Mouse (Mus musculus): ENCODE results near the gene Echdc1. TPM values are rescaled to one million over a fixed set of nuclear protein-coding genes. Genes with fewer than 3 reads are reported as not detected.
"Not testable (repeated sequence)": the region's sequence is repeated elsewhere in the genome, so short reads cannot be mapped to it uniquely, and the experiment has no call there.

The Echdc1 gene
- polyA plus RNA-seq, 1 experiment from 2014 or later: 21.6 TPM

DNA sequence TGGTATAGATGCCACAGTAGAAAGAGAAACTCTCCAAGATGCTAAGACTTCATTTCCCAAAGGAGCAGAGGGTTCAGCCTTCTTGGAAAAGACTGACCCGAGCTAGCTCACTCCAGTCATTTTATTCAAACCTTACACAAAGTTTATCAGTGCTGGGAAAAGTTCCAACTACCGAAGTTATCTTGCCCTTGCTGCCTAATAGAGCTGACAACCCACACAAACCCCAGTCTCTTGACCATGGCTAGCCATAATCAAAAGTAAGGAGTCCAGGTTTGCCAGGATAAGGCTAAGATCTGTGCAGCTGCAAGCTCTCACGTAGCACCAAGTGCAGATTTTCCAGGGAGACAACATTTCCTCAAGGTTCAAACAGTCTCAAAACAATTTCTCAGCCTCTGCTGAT lies 39.6 kb downstream of the Echdc1 start:
- DNase-seq (ENCODE audit: low spot score): no peak
- no peaks in the 10 kb centered on the region for H3K27me3 ChIP-seq (replicated peaks; ENCODE audit: low read depth, poor library complexity, severe bottlenecking)
- 87% methylated on average over 3 of the region's 3 CpGs for WGBS
- H3K4me3 ChIP-seq: no peak overlapping the region
- no peak overlapping the region for H3K27ac ChIP-seq (replicated peaks)
- H3K4me1 ChIP-seq: no peaks in the 10 kb centered on the region
- H3K36me3 ChIP-seq (replicated peaks): peaks cover 48% of the 10 kb centered on the region
- no peaks in the 10 kb centered on the region for H3K9me3 ChIP-seq

DNA sequence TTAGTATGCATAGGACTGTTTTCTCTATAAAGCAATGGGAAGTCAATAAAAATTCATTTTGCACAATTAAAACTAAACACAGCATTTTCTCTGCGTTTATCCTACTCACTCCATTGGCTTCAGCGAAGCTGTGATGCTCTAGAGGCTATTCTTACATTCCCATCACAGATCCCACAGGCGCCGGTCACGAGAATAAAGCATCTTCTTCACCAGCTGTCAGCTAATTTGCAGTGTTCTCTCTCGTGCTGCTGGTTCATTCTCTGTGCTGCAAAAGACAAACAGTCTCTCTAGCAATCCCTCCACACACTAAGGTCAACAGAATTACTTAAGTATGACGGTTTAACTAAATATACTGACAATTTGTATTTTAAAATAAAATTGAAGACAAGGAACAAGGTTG lies 41.2 kb downstream of the Echdc1 start:
- Histone ChIP-seq H3K36me3 (replicated peaks) (peaks cover 45% of the 10 kb centered on the region), H3K4me1 (no peaks in the 10 kb centered on the region), H3K27me3 (replicated peaks; ENCODE audit: low read depth, poor library complexity, severe bottlenecking) (no peaks in the 10 kb centered on the region), H3K9me3 (no peaks in the 10 kb centered on the region), H3K27ac (replicated peaks) (no peak overlapping the region), H3K4me3 (no peak overlapping the region)
- DNase-seq (ENCODE audit: low spot score): no peak
- WGBS: 86% methylated on average over 7 of the region's 7 CpGs

DNA sequence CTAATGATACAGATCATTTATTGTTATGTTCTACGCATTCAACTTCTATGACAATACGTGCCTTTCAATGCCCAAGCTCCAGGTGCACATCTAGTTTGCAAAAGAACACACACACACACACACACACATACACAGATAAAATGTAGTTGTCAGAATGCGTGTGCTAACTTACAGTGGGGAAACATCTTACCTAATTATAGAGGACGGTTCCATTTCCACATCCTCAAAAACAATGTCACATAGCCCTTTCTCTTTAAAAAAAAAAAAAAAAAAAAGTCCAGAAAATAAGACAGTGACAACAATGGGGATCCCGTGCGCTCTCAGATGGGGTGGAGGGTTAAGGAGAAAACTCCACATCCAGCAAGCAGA lies 48.1 kb downstream of the Echdc1 start:
- DNase-seq (ENCODE audit: low spot score): no peak
- WGBS: 8% methylated on average over 6 of the region's 6 CpGs
- H3K4me1 ChIP-seq: peaks cover 19% of the 10 kb centered on the region
- H3K27ac ChIP-seq (replicated peaks): peak overlapping the region; percentile 99
- H3K27me3 ChIP-seq (replicated peaks; ENCODE audit: low read depth, poor library complexity, severe bottlenecking): no peaks in the 10 kb centered on the region
- H3K9me3 ChIP-seq: no peaks in the 10 kb centered on the region
- peak overlapping the region; percentile 94 for H3K4me3 ChIP-seq
- H3K36me3 ChIP-seq (replicated peaks): 0 out of 2 replicates have a peak, but pooled peaks cover 3% of the 10 kb centered on the region

DNA sequence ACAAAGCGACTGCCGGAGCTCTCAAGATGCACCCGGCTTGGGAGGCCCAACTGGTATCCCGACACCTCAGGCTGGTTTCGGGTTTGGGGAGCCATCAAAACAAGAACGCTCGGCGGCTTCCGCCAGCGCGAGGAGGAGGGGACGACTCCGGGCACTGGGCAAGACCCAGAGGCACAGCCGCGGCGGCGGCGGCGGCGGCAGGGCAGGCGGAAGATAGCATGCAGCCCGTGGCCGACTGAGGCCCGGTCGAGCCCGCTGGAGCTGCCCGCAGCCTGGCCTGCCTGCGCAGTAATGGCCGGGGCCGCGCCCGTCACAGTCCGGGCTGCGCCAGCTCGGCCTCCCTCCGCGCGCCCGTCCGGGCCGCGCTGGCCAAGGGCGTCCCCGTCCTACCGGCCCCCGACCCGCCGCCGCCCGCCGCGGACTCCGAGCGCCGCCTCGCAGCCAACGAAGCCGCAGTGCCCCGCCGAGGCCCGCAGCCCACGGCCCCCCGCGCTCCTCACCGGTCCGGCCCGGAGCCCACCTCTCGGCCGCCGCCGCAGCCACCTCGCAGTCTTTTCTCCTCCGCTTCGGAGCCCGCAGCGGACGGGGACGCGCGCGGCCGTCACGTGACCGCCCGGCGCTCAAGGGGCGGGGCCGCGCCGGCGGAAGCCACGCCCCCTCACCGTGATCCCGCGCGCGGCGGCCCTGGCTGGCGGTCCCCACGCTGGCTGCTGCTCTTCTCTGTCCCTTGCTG lies 48.7 kb downstream of the Echdc1 start:
- Histone ChIP-seq H3K27ac (replicated peaks) (peak overlapping the region; percentile 99), H3K9me3 (no peaks in the 10 kb centered on the region), H3K4me3 (peak overlapping the region; percentile 94), H3K36me3 (replicated peaks) (0 out of 2 replicates have a peak, but pooled peaks cover 3% of the 10 kb centered on the region), H3K4me1 (peaks cover 19% of the 10 kb centered on the region), H3K27me3 (replicated peaks; ENCODE audit: low read depth, poor library complexity, severe bottlenecking) (no peaks in the 10 kb centered on the region)
- DNase-seq (ENCODE audit: low spot score): peak; percentile 92
- WGBS: under 1% methylated on average over 100 of the region's 100 CpGs

DNA sequence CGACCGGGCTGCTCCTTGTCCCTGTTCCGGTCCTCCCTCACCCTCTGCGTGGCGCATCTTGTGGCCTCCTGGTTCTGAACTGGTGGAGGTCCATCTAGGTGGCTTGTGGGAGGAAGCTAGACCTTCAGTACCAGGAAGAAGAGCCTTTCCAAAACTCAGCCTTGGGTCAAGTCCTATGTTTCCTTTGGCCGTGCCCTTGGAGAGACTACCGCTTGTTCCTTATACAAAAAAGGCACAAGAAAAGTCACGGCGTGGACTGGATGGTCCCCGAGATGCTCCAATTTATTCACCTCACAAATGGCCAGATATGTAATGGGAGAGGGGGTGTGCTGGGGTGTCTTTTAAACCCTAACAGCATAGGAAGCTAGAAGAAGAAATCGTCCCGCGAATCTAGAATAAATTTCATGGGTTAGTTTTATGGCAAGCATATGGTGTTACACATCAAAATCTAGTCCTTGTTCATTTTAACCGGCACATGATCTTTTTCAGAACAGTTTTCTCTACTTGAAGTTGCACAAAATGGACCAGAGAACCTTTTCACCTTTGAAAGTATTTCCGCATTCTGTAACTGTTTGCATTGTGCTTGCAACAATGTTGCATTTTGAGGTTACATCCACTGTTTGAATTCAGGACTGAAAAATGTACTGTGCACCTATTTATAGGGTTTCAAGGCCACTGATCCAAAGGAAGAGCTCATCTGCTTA lies 49.4 kb downstream of the Echdc1 start, which contains the start of gene Rnf146:
Gene Rnf146, minus strand, starts transcription at position 246 of the 704 bp plus-strand sequence.
- DNase-seq (ENCODE audit: low spot score): no peak
- no peaks in the 10 kb centered on the region for H3K27me3 ChIP-seq (replicated peaks; ENCODE audit: low read depth, poor library complexity, severe bottlenecking)
- 0 out of 2 replicates have a peak, but pooled peaks cover 3% of the 10 kb centered on the region for H3K36me3 ChIP-seq (replicated peaks)
- H3K27ac ChIP-seq (replicated peaks): peak within 1 kb of the TSS; percentile 99
- H3K9me3 ChIP-seq: no peaks in the 10 kb centered on the region
- H3K4me3 ChIP-seq: peak within 1 kb of the TSS; percentile 94
- H3K4me1 ChIP-seq: peaks cover 19% of the 10 kb centered on the region
- 10% methylated on average over 15 of the region's 15 CpGs for WGBS

DNA sequence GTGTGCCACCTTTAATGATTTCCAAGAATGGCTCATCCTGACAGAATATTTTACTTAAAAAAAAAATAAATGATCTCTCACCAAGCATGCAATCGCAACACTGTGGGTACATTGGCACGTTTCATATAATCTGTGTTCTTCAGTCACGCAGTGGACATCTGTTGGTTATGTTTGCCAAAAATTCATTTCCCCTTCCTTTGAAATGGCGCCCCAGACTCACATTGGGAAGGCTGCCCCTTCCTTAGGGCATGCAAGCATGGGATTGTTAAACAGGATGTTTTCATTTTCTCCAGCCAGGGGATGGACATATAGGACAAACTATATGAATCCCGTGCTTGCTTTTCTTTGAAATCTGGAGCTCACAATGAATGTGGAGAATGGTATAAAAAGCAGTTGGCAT lies 61.1 kb downstream of the Echdc1 start:
- no peak overlapping the region for H3K27ac ChIP-seq (replicated peaks)
- H3K4me1 ChIP-seq: no peaks in the 10 kb centered on the region
- H3K27me3 ChIP-seq (replicated peaks; ENCODE audit: low read depth, poor library complexity, severe bottlenecking): no peaks in the 10 kb centered on the region
- no peaks in the 10 kb centered on the region for H3K36me3 ChIP-seq (replicated peaks)
- DNase-seq (ENCODE audit: low spot score): no peak
- 86% methylated on average over 5 of the region's 5 CpGs for WGBS
- H3K4me3 ChIP-seq: no peak overlapping the region
- H3K9me3 ChIP-seq: no peaks in the 10 kb centered on the region

DNA sequence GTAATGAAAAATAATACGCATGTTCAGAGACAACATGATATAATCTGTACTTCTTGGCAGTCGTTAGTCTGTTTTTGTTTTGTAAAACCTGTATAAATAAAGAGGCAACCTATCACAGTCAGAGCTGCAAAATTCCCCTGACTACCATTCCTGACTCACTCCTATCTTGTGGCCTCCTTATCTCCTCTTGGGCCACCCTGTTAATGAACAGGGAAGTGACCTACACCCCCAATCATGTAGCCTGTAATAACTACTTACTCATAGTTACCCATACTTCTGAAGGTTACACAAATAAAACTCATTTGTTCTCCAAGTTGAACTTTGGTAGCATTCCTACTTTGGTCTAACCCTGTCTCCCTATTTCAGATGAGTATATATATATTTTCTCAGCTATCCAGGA lies 68.6 kb downstream of the Echdc1 start:
- H3K27me3 ChIP-seq (replicated peaks; ENCODE audit: low read depth, poor library complexity, severe bottlenecking): no peaks in the 10 kb centered on the region
- H3K4me3 ChIP-seq: no peak overlapping the region
- H3K9me3 ChIP-seq: no peaks in the 10 kb centered on the region
- H3K27ac ChIP-seq (replicated peaks): no peak overlapping the region
- no peak for DNase-seq (ENCODE audit: low spot score)
- H3K4me1 ChIP-seq: no peaks in the 10 kb centered on the region
- H3K36me3 ChIP-seq (replicated peaks): no peaks in the 10 kb centered on the region
- WGBS: 88% methylated on average over 2 of the region's 2 CpGs

DNA sequence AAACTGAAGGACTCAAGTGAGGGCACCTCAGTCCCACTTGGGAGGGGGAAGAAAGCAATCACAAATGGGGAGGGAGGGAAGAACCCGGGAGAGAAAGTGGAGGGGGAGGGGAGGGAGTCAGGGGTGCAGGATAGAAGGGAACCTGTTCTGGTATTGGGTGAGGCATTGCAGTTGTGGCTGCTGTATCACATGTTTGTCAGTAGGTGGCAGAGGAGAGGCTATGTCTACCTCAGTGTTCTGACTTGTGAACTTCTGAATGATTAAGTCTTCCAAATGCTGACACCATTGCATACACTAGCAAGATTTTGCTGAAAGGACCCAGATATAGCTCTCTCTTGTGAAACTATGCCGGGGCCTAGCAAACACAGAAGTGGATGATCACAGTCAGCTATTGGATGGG lies 81.9 kb downstream of the Echdc1 start:
- not testable (repeated sequence) for H3K27ac ChIP-seq (replicated peaks); H3K4me3 ChIP-seq; H3K4me1 ChIP-seq; H3K9me3 ChIP-seq; H3K27me3 ChIP-seq (replicated peaks; ENCODE audit: low read depth, poor library complexity, severe bottlenecking); H3K36me3 ChIP-seq (replicated peaks); DNase-seq (ENCODE audit: low spot score)
- WGBS: 76% methylated on average over 2 of the region's 2 CpGs

Other genes with a start within 250 kb of the Echdc1 start
- 6.3 and 7.8 TPM in 2 replicates for gene Soga3, start 169.3 kb upstream of the Echdc1 start, polyA plus RNA-seq (2016; fragmentation: Nextera tagmentation; extraction: Ambion mirVana)
- 0.35 TPM in 1 of 2 replicates, not detected in the other for gene Gm49353, start 114.2 kb upstream of the Echdc1 start, polyA plus RNA-seq (2016; fragmentation: Nextera tagmentation; extraction: Ambion mirVana)
- gene 9330159F19Rik, start 101.6 kb upstream of the Echdc1 start, polyA plus RNA-seq (2016; fragmentation: Nextera tagmentation; extraction: Ambion mirVana): 1.4 and 1.7 TPM in 2 replicates
- 53.9 and 54.0 TPM in 2 replicates for gene Rnf146, start 49.3 kb downstream of the Echdc1 start, polyA plus RNA-seq (2016; fragmentation: Nextera tagmentation; extraction: Ambion mirVana)
- gene Rspo3, start 222.7 kb downstream of the Echdc1 start, polyA plus RNA-seq (2016; fragmentation: Nextera tagmentation; extraction: Ambion mirVana): 5.6 TPM in 2 replicates

Data from embryonic facial prominence, embryonic 10.5 days (tissue).